ENCODE assay signal across 24 mouse cellular contexts in genomic region chr2:128796463-128796862, GRCm38 (mm10). TPM values are rescaled to one million over a fixed set of nuclear protein-coding genes. Genes with fewer than 3 reads are reported as not detected.
DNase-seq lines count a peak whose midpoint lies in the region; ATAC-seq and TF ChIP-seq lines count a peak whose summit lies in the region.
"Had no signal": no experiment of that assay in that cellular context is flagged by ENCODE, and none has a peak within 500 bp of the region (broad histone marks: within the 10 kb centered on the region; RNA-seq: fewer than 3 reads in every experiment).

No protein-coding gene starts in this region.

- WGBS in embryonic facial prominence, embryonic 13.5 days = 55% methylated on average over 6 of the region's 6 CpGs
- WGBS in embryonic facial prominence, embryonic 10.5 days = 65% methylated on average over 6 of the region's 6 CpGs
- 59% methylated on average over 6 of the region's 6 CpGs for WGBS in kidney, embryonic 16.5 days
- 79% methylated on average over 6 of the region's 6 CpGs for WGBS in hindbrain, embryonic 14.5 days

- H3K9ac ChIP-seq in embryonic facial prominence, embryonic 13.5 days = no peak overlapping the region
- no peak overlapping the region for H3K9ac ChIP-seq in kidney, embryonic 16.5 days (replicated peaks; ENCODE audit: low read length)
- no peak overlapping the region for H3K9ac ChIP-seq in hindbrain, embryonic 14.5 days
- H3K9ac ChIP-seq: forebrain, embryonic 13.5 days; heart, embryonic 15.5 days; liver, embryonic 15.5 days; neural tube, embryonic 15.5 days had no signal

- H3K4me1 ChIP-seq in embryonic facial prominence, embryonic 13.5 days = 0 out of 2 replicates have a peak, but pooled peaks cover 5% of the 10 kb centered on the region
- H3K4me1 ChIP-seq in embryonic facial prominence, embryonic 10.5 days = peaks cover 9% of the 10 kb centered on the region; the same call in 1 of the 2 replicates
- peaks cover 25% of the 10 kb centered on the region for H3K4me1 ChIP-seq in bone marrow macrophage, adult 2 months (ENCODE audit: control insufficient read depth, insufficient read depth, low read length)
- no peaks in the 10 kb centered on the region for H3K4me1 ChIP-seq in kidney, embryonic 16.5 days (ENCODE audit: insufficient read depth, low read length)
- H3K4me1 ChIP-seq in hindbrain, embryonic 14.5 days (replicated peaks; ENCODE audit: control insufficient read depth, insufficient read depth, low read length) = no peaks in the 10 kb centered on the region
- H3K4me1 ChIP-seq: forebrain, embryonic 13.5 days; heart, embryonic 15.5 days; liver, embryonic 15.5 days had no signal

- no peak for DNase-seq in embryonic facial prominence, embryonic 10.5 days (ENCODE audit: low spot score)
- no peak for DNase-seq in layer of hippocampus, adult 2 months (ENCODE audit: low spot score in 2 of 2)
- no peak for DNase-seq in layer of hippocampus, adult 8-10 months (ENCODE audit: low spot score in 2 of 2)
- no peak for DNase-seq in hindbrain, embryonic 14.5 days (ENCODE audit: low spot score)
- DNase-seq: adrenal gland, postnatal 10 days; cerebellum, adult 18-20 months; cerebellum, postnatal 25 days; kidney, adult 9 months; kidney, postnatal 36 days; right cerebral cortex, postnatal 25 days; thymus, postnatal 36 days had no signal

- no peak overlapping the region for H3K4me3 ChIP-seq in embryonic facial prominence, embryonic 13.5 days
- no peak overlapping the region for H3K4me3 ChIP-seq in embryonic facial prominence, embryonic 10.5 days
- H3K4me3 ChIP-seq in layer of hippocampus, adult 2 months = no peak overlapping the region
- H3K4me3 ChIP-seq in bone marrow macrophage, adult 2 months (ENCODE audit: insufficient read depth, low read length) = no peak overlapping the region
- H3K4me3 ChIP-seq in kidney, embryonic 16.5 days (ENCODE audit: low read length) = no peak overlapping the region
- no peak overlapping the region for H3K4me3 ChIP-seq in hindbrain, embryonic 14.5 days (replicated peaks; ENCODE audit: low read length)
- H3K4me3 ChIP-seq: forebrain, embryonic 13.5 days; heart, embryonic 15.5 days; liver, embryonic 15.5 days; neural tube, embryonic 15.5 days had no signal

- no peak overlapping the region for H3K4me2 ChIP-seq in embryonic facial prominence, embryonic 13.5 days
- no peak overlapping the region for H3K4me2 ChIP-seq in kidney, embryonic 16.5 days (replicated peaks; ENCODE audit: low read depth, low read length)
- H3K4me2 ChIP-seq in hindbrain, embryonic 14.5 days (replicated peaks) = no peak overlapping the region
- H3K4me2 ChIP-seq: forebrain, embryonic 13.5 days; heart, embryonic 15.5 days; liver, embryonic 15.5 days; neural tube, embryonic 15.5 days had no signal

- peak overlapping the region; percentile 49; the same call in 1 of the 2 replicates for H3K27ac ChIP-seq in embryonic facial prominence, embryonic 13.5 days
- no peak overlapping the region for H3K27ac ChIP-seq in embryonic facial prominence, embryonic 10.5 days (replicated peaks)
- H3K27ac ChIP-seq in layer of hippocampus, adult 2 months = peak overlapping the region; percentile 21; the same call in 1 of the 2 replicates
- peak overlapping the region; percentile 86 for H3K27ac ChIP-seq in bone marrow macrophage, adult 2 months (ENCODE audit: insufficient read depth, low read depth, low read length)
- H3K27ac ChIP-seq in kidney, embryonic 16.5 days (ENCODE audit: low read length) = no peak overlapping the region
- H3K27ac ChIP-seq in hindbrain, embryonic 14.5 days = no peak overlapping the region
- H3K27ac ChIP-seq: forebrain, embryonic 13.5 days; heart, embryonic 15.5 days; liver, embryonic 15.5 days; neural tube, embryonic 15.5 days had no signal

- TF ChIP-seq POLR2A in bone marrow macrophage, adult 2 months (IDR thresholded peaks at IDR 0.05; ENCODE audit: borderline replicate concordance, low read depth, low read length) = no peak

- TF ChIP-seq CTCF in layer of hippocampus, adult 2 months (conservative IDR thresholded peaks at IDR 0.05) = no peak
- no peak for TF ChIP-seq CTCF in bone marrow macrophage, adult 2 months (IDR thresholded peaks at IDR 0.05; ENCODE audit: low read depth, low read length)

- no peaks in the 10 kb centered on the region for H3K9me3 ChIP-seq in embryonic facial prominence, embryonic 13.5 days
- no peaks in the 10 kb centered on the region for H3K9me3 ChIP-seq in embryonic facial prominence, embryonic 10.5 days
- no peaks in the 10 kb centered on the region for H3K9me3 ChIP-seq in kidney, embryonic 16.5 days (ENCODE audit: low read length)
- no peaks in the 10 kb centered on the region for H3K9me3 ChIP-seq in hindbrain, embryonic 14.5 days (ENCODE audit: control insufficient read depth, low read length)
- H3K9me3 ChIP-seq: forebrain, embryonic 13.5 days; heart, embryonic 15.5 days; liver, embryonic 15.5 days; neural tube, embryonic 15.5 days had no signal

- ATAC-seq in embryonic facial prominence, embryonic 13.5 days (ENCODE audit: insufficient number of reproducible peaks, insufficient read depth, low FRiP score, low TSS enrichment, low read depth) = no peak
- peak; percentile 94 for ATAC-seq in megakaryocyte, adult 5-6 weeks (ENCODE audit: poor library complexity, severe bottlenecking)
- no peak for ATAC-seq in kidney, embryonic 16.5 days (ENCODE audit: low FRiP score, low TSS enrichment)
- ATAC-seq in hindbrain, embryonic 14.5 days (ENCODE audit: low FRiP score) = no peak
- ATAC-seq: CD4-positive, CD25-positive, alpha-beta regulatory T cell, adult 4 months; forebrain, embryonic 13.5 days; inflammation-experienced regulatory T-cells, adult 6 months; lung, postnatal 0 days; midbrain, embryonic 16.5 days; Patski had no signal

- H3K36me3 ChIP-seq in embryonic facial prominence, embryonic 13.5 days = peaks cover 95% of the 10 kb centered on the region
- H3K36me3 ChIP-seq in embryonic facial prominence, embryonic 10.5 days (replicated peaks) = peaks cover 97% of the 10 kb centered on the region
- H3K36me3 ChIP-seq in kidney, embryonic 16.5 days (ENCODE audit: insufficient read depth, low read length) = peaks cover 50% of the 10 kb centered on the region
- no peaks in the 10 kb centered on the region for H3K36me3 ChIP-seq in hindbrain, embryonic 14.5 days (replicated peaks; ENCODE audit: control insufficient read depth, insufficient read depth)
- H3K36me3 ChIP-seq: neural tube, embryonic 15.5 days had no signal

- H3K27me3 ChIP-seq in embryonic facial prominence, embryonic 13.5 days = no peaks in the 10 kb centered on the region
- no peaks in the 10 kb centered on the region for H3K27me3 ChIP-seq in embryonic facial prominence, embryonic 10.5 days (replicated peaks; ENCODE audit: low read depth, poor library complexity, severe bottlenecking)
- H3K27me3 ChIP-seq in kidney, embryonic 16.5 days (ENCODE audit: insufficient read depth, low read length) = no peaks in the 10 kb centered on the region
- H3K27me3 ChIP-seq in hindbrain, embryonic 14.5 days (ENCODE audit: control insufficient read depth, insufficient read depth, low read length) = no peaks in the 10 kb centered on the region
- H3K27me3 ChIP-seq: forebrain, embryonic 13.5 days; heart, embryonic 15.5 days; liver, embryonic 15.5 days; neural tube, embryonic 15.5 days had no signal

RNA-seq across cellular contexts. Expression of gene Tmem87b, which starts 21.5 kb away (rescaled TPM):
- polyA plus RNA-seq in embryonic facial prominence, embryonic 13.5 days (2015; fragmentation: Nextera tagmentation; extraction: Ambion mirVana) = 28.4 and 32.0 TPM in 2 replicates
- 29.7 TPM in 2 replicates for polyA plus RNA-seq in embryonic facial prominence, embryonic 10.5 days (2016; fragmentation: Nextera tagmentation; extraction: Ambion mirVana)
- 10 to 100 TPM; 34.7 to 36.3 TPM for total RNA-seq in layer of hippocampus, adult 2 months (2021)
- total RNA-seq in layer of hippocampus, adult 8-10 months (2022) = 10 to 100 TPM; 35.7 to 40.6 (median 37.7) TPM
- polyA plus RNA-seq in bone marrow macrophage, adult 2 months (2012; ENCODE audit: insufficient read depth, insufficient read length, missing spikeins) = 57.6 and 61.0 TPM in 2 replicates
- 6.0 and 7.5 TPM in 2 replicates for total RNA-seq in megakaryocyte, adult 5-6 weeks (2015)
- total RNA-seq in megakaryocyte, adult 5-6 weeks (2017) = 12.9 and 14.0 TPM in 2 replicates
- 33.3 and 34.7 TPM in 2 replicates for polyA plus RNA-seq in kidney, embryonic 16.5 days (2015; fragmentation: Nextera tagmentation; extraction: Ambion mirVana)
- polyA plus RNA-seq in hindbrain, embryonic 14.5 days (2014; fragmentation: Nextera tagmentation; extraction: Ambion mirVana) = 35.6 and 35.9 TPM in 2 replicates

Comparison
In these comparisons a context has a peak if more than half of its experiments do, and no peak if none do; other contexts are left out.
1. H3K27ac ChIP-seq: peak in embryonic facial prominence, embryonic 13.5 days (single experiment), layer of hippocampus, adult 2 months (single experiment) and bone marrow macrophage, adult 2 months (single experiment); none in embryonic facial prominence, embryonic 10.5 days (single experiment), kidney, embryonic 16.5 days (single experiment) and hindbrain, embryonic 14.5 days (single experiment).